Mouse (Mus musculus): ENCODE data around the gene Rnf213. TPM values are rescaled to one million over a fixed set of nuclear protein-coding genes. Genes with fewer than 3 reads are reported as not detected.

Rnf213 gene
- polyA plus RNA-seq, 1 experiment, result 181 TPM

DNA sequence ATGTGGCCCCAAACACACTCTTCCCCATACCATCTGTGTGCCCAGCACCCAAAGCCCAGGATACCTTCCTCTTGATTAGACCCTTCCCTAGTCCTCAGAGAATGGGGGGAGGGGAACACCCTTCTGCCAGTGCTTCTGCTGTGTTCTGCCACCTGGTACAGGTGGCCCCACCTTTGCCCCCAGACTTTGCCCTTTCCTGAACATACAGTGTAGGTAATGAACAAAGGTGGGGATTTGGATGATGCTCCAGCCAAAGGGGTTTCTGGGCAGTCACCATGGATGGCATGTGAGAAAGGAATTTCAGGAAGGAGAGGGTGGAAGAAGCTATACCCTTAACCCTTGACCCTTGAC lies 127.8 kb downstream of the Rnf213 start:
- TF ChIP-seq POLR2A (IDR thresholded peaks at IDR 0.05; ENCODE audit: borderline replicate concordance, low read depth, low read length), result no peak
- no peak for TF ChIP-seq CTCF (IDR thresholded peaks at IDR 0.05; ENCODE audit: low read depth, low read length)
- H3K4me1 ChIP-seq (ENCODE audit: control insufficient read depth, insufficient read depth, low read length), result 0 out of 2 replicates have a peak, but pooled peaks cover 2% of the 10 kb centered on the region
- no peak overlapping the region for H3K27ac ChIP-seq (ENCODE audit: insufficient read depth, low read depth, low read length)
- no peak overlapping the region for H3K4me3 ChIP-seq (ENCODE audit: insufficient read depth, low read length)

DNA sequence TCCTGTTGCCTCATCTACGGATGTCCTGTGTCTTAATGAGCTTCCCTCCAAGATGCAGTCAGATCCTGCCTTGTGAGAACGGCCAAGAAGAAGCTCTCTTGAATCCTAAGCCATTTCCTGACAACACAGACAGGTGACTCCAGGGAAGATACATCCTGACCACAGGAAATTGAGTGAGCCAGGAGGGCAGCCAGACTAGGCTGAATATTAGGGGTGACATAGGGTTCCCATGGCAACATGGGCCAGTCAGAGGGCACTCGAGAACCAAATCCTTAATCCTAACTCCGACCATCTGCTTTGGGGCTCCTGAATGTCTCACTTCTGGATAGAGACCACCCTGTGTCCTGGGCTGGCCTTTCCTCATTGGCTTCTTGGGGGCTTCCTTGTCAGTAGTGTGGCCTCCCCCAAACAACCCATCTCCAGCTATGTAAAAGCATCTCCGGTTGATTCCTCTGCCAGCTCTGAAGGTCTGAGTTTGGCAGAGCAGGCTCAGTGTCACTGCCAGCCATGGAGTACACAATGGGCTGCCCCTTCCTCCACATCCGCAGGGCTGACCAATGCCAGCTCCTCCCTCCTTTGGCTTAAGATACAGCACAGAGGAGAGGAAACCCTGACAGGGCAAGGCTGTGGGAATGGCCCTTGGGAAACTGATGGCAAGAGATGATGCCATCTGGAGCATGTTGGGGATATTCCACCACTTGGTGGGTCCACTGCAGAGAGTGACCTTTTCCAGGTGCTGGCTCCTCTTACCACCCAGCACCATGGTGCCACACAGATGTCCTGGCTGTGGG lies 129.2 kb downstream of the Rnf213 start:
- Histone ChIP-seq H3K27ac (ENCODE audit: insufficient read depth, low read depth, low read length) (no peak overlapping the region), H3K4me3 (ENCODE audit: insufficient read depth, low read length) (no peak overlapping the region), H3K4me1 (ENCODE audit: control insufficient read depth, insufficient read depth, low read length) (0 out of 2 replicates have a peak, but pooled peaks cover 2% of the 10 kb centered on the region)
- TF ChIP-seq CTCF (IDR thresholded peaks at IDR 0.05; ENCODE audit: low read depth, low read length) (no peak), POLR2A (IDR thresholded peaks at IDR 0.05; ENCODE audit: borderline replicate concordance, low read depth, low read length) (no peak)

DNA sequence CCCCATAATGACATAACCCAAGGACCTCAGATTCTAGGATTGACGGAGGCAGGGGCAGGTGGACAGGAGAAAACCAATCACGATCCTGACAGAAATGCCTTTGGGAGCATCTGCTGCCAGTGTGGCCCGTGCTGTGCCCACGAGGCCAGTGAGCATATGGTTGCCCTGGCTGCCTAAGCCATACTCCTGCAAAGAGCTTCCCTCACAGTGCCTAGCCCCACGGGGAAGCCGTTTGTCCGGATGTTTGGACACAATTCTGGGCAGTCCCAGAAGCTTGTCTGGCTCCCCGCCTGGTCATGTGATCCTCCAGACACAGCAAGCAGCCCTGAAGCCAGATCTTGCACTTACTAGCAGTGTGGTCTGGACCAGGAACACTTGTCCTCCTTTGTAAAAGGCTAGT lies 129.9 kb downstream of the Rnf213 start:
- no peak for TF ChIP-seq CTCF (IDR thresholded peaks at IDR 0.05; ENCODE audit: low read depth, low read length)
- no peak for TF ChIP-seq POLR2A (IDR thresholded peaks at IDR 0.05; ENCODE audit: borderline replicate concordance, low read depth, low read length)
- Histone ChIP-seq H3K4me1 (ENCODE audit: control insufficient read depth, insufficient read depth, low read length) (0 out of 2 replicates have a peak, but pooled peaks cover 2% of the 10 kb centered on the region), H3K4me3 (ENCODE audit: insufficient read depth, low read length) (no peak overlapping the region), H3K27ac (ENCODE audit: insufficient read depth, low read depth, low read length) (no peak overlapping the region)

DNA sequence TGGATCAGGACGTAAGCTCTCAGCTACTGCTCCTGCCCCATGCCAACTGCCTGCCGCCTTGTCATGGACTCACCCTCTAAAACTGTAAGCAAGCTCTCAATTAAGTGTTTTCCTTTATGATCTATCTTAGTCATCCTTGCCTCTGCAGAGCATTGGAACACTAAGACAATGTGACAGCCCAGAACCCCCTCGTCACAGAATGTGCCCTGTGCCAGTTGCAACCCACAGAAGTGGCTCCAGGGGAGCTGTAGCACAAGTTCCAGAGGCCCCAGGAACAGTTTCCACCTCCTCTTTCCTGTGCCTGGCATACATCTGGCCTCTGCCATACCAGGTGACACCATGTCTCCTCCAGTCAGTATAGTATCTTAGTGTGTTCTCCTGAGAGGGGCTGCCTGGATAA lies 130.5 kb downstream of the Rnf213 start:
- no peak overlapping the region for H3K27ac ChIP-seq (ENCODE audit: insufficient read depth, low read depth, low read length)
- 0 out of 2 replicates have a peak, but pooled peaks cover 2% of the 10 kb centered on the region for H3K4me1 ChIP-seq (ENCODE audit: control insufficient read depth, insufficient read depth, low read length)
- TF ChIP-seq POLR2A (IDR thresholded peaks at IDR 0.05; ENCODE audit: borderline replicate concordance, low read depth, low read length) (no peak), CTCF (IDR thresholded peaks at IDR 0.05; ENCODE audit: low read depth, low read length) (no peak)
- H3K4me3 ChIP-seq (ENCODE audit: insufficient read depth, low read length), result no peak overlapping the region

DNA sequence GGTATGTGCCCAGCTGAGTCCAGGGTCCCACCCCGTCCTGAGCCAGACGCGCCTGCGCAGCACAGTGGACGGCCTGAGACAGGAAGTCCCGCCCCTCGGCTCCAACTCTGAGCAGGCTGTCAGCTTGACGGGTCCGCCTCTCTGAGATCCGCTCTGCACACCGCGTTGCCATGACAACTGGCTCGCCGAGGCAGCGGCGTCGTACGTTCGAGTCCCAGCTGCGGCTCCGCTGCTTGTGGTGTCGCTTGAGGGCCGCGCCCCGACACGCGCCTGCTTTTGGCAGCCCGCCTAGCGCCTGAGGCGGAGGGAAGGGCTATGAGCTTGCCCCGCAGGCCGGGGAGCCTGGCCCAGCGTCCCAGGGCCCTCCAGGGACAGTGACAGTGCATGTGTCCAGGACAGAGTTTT lies 131.6 kb downstream of the Rnf213 start:
- TF ChIP-seq POLR2A (IDR thresholded peaks at IDR 0.05; ENCODE audit: borderline replicate concordance, low read depth, low read length), result no peak
- no peak for TF ChIP-seq CTCF (IDR thresholded peaks at IDR 0.05; ENCODE audit: low read depth, low read length)
- H3K27ac ChIP-seq (ENCODE audit: insufficient read depth, low read depth, low read length), result no peak overlapping the region
- peak overlapping the region; percentile 34 for H3K4me3 ChIP-seq (ENCODE audit: insufficient read depth, low read length)
- 0 out of 2 replicates have a peak, but pooled peaks cover 2% of the 10 kb centered on the region for H3K4me1 ChIP-seq (ENCODE audit: control insufficient read depth, insufficient read depth, low read length)

DNA sequence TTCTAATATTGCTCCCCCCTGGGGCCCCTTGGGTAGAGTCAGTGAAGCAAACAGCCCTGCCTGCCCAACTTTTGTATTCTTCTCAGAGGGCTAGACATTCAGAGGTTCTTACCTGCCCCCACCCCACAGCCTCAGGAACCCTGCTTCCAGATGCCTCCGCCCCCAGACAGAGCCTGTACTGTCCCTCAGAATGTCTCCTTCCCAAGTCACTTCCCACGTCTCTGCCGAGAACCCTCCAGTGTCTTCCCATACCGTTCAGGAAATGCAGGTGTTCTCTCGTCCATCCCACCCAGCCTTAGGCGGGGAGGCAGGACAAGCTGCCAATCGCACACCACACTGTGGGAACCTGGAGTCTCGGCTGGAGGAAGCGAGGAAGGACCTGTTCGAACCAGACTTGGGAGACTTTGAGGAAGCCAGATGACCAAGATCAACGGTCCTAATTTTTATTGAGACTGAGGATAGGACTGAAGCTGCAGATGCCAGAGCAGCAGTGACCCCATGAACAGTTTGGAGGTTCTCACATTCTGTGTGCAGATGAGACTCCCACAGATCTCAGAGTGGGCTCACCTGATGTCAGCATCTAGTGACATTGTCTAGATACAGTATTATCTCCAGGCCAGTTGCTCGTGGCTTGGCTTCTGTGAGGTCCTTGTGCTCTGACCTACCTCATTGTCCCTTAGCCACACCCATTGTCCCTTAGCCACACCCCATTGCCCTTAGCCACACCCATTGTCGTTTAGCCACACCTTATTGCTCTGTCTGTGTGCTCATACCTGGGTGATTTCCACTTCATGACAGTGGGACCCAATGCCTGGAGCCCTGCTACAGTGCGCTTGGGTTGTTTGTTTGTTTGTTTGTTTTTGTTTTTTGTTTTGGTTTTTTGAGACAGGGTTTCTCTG lies 133.4 kb downstream of the Rnf213 start:
- H3K4me3 ChIP-seq (ENCODE audit: insufficient read depth, low read length), result no peak overlapping the region
- no peak overlapping the region for H3K27ac ChIP-seq (ENCODE audit: insufficient read depth, low read depth, low read length)
- 0 out of 2 replicates have a peak, but pooled peaks cover 2% of the 10 kb centered on the region for H3K4me1 ChIP-seq (ENCODE audit: control insufficient read depth, insufficient read depth, low read length)
- TF ChIP-seq POLR2A (IDR thresholded peaks at IDR 0.05; ENCODE audit: borderline replicate concordance, low read depth, low read length) (no peak), CTCF (IDR thresholded peaks at IDR 0.05; ENCODE audit: low read depth, low read length) (no peak)

DNA sequence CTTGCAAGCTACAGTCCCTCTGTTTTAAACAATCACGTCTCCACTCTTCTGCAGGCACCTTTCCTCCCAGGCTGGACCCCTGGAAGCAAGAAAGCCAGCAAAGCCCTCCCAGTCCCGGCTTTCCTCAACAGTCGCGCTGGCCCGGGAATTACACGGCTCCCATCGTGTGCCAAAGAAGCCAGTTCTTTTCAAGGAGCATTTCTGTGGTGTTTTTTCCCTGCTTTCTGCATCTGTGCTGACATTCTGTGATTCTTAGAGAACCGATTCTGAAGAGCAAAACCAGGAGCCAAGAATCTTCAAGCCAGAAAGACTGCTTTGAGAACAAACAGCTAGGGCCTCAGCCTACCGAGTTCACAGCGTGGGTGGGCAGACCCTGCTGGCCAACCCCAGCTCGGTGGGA lies 136.0 kb downstream of the Rnf213 start:
- Histone ChIP-seq H3K27ac (ENCODE audit: insufficient read depth, low read depth, low read length) (no peak overlapping the region), H3K4me1 (ENCODE audit: control insufficient read depth, insufficient read depth, low read length) (0 out of 2 replicates have a peak, but pooled peaks cover 2% of the 10 kb centered on the region), H3K4me3 (ENCODE audit: insufficient read depth, low read length) (no peak overlapping the region)
- TF ChIP-seq POLR2A (IDR thresholded peaks at IDR 0.05; ENCODE audit: borderline replicate concordance, low read depth, low read length) (no peak), CTCF (IDR thresholded peaks at IDR 0.05; ENCODE audit: low read depth, low read length) (no peak)

DNA sequence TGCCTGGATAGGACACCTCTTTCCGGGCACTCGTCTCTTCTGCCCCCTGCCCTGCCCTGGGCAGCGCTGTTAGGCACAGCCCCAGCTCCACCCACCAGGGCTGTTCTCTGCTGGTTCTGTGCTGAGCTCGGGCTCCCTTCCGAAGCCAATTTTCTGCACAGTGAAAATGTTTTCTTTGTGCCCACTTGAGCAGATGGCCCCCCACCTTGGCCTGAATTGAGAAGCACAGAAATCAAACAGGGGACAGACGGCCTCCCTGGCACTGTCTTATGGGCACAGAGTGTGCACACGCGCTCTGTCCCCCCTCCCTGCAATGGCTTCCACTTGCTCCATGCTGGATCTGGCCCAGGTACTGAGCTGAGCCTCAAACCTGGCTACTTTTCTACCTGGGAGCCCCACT lies 139.6 kb downstream of the Rnf213 start:
- Histone ChIP-seq H3K4me3 (ENCODE audit: insufficient read depth, low read length) (no peak overlapping the region), H3K4me1 (ENCODE audit: control insufficient read depth, insufficient read depth, low read length) (no peaks in the 10 kb centered on the region), H3K27ac (ENCODE audit: insufficient read depth, low read depth, low read length) (no peak overlapping the region)
- TF ChIP-seq CTCF (IDR thresholded peaks at IDR 0.05; ENCODE audit: low read depth, low read length) (no peak), POLR2A (IDR thresholded peaks at IDR 0.05; ENCODE audit: borderline replicate concordance, low read depth, low read length) (no peak)

DNA sequence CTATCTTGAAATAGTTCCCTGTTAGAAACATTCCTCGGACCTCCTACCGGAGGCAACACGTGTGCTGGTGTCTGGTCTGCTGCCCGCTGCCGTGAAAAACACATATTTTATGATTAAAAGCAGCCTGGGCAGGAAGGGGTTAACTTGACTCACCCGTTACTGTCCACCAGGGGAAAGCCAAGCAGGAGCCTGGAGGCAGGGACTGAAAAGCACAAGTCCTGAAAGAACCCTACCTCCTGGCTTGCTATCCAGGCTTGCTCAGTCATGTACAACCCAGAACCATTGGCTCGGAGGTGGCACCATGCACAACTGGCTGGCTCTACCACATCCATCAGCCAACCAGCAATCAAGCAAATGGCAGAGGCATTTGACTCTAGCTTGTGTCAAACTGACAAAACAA lies 140.8 kb downstream of the Rnf213 start:
- no peak overlapping the region for H3K27ac ChIP-seq (ENCODE audit: insufficient read depth, low read depth, low read length)
- H3K4me1 ChIP-seq (ENCODE audit: control insufficient read depth, insufficient read depth, low read length), result no peaks in the 10 kb centered on the region
- no peak for TF ChIP-seq POLR2A (IDR thresholded peaks at IDR 0.05; ENCODE audit: borderline replicate concordance, low read depth, low read length)
- no peak for TF ChIP-seq CTCF (IDR thresholded peaks at IDR 0.05; ENCODE audit: low read depth, low read length)
- no peak overlapping the region for H3K4me3 ChIP-seq (ENCODE audit: insufficient read depth, low read length)

Other genes starting within 250 kb of the Rnf213 start
- gene Tbc1d16, start 164.6 kb upstream of the Rnf213 start, polyA plus RNA-seq (2012; ENCODE audit: insufficient read depth, insufficient read length, missing spikeins), result 5.2 and 5.8 TPM in 2 replicates
- gene Ccdc40, start 164.5 kb upstream of the Rnf213 start, polyA plus RNA-seq (2012; ENCODE audit: insufficient read depth, insufficient read length, missing spikeins), result 0.68 and 0.72 TPM in 2 replicates
- 58.3 and 65.2 TPM in 2 replicates for gene Gaa, start 125.2 kb upstream of the Rnf213 start, polyA plus RNA-seq (2012; ENCODE audit: insufficient read depth, insufficient read length, missing spikeins)
- 105 and 120 TPM in 2 replicates for gene Eif4a3, start 93.0 kb upstream of the Rnf213 start, polyA plus RNA-seq (2012; ENCODE audit: insufficient read depth, insufficient read length, missing spikeins)
- gene Card14, start 85.3 kb upstream of the Rnf213 start, polyA plus RNA-seq (2012; ENCODE audit: insufficient read depth, insufficient read length, missing spikeins), result not detected in 2 replicates
- 39.6 and 41.9 TPM in 2 replicates for gene Sgsh, start 37.6 kb upstream of the Rnf213 start, polyA plus RNA-seq (2012; ENCODE audit: insufficient read depth, insufficient read length, missing spikeins)
- 50.6 and 63.4 TPM in 2 replicates for gene Slc26a11, start 37.5 kb upstream of the Rnf213 start, polyA plus RNA-seq (2012; ENCODE audit: insufficient read depth, insufficient read length, missing spikeins)
- gene Endov, start 98.2 kb downstream of the Rnf213 start, polyA plus RNA-seq (2012; ENCODE audit: insufficient read depth, insufficient read length, missing spikeins), result 7.0 and 7.7 TPM in 2 replicates
- gene Nptx1, start 154.7 kb downstream of the Rnf213 start, polyA plus RNA-seq (2012; ENCODE audit: insufficient read depth, insufficient read length, missing spikeins), result 0.21 and 0.40 TPM in 2 replicates
- gene Rptor, start 209.8 kb downstream of the Rnf213 start, polyA plus RNA-seq (2012; ENCODE audit: insufficient read depth, insufficient read length, missing spikeins), result 19.4 and 23.8 TPM in 2 replicates